Mouse (Mus musculus): Measurements from ENCODE around the gene Aldh8a1.

DNA sequence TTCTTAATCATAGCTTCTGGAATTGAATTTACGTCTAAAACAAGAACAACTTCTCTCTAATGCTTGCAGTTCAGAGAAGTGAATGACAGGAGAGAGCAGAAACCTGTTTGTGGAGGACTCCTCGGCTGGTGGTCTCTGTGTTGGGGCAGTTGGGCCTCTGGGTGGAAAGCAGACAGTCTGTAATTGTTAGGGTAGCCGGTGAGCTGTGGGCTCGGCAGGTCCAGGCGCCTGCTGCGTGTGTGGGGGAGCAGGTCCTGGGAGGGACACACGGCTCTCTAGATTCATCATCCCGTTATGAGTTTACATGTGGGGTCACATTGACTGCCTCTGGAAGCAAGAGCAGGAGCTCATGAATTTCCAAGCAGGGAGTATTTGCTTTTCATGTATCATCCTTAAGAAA, 22.5 kb downstream of the Aldh8a1 start:
- TF ChIP-seq CTCF (IDR thresholded peaks at IDR 0.05; ENCODE audit: low read depth, low read length) (no peak), POLR2A (IDR thresholded peaks at IDR 0.05; ENCODE audit: extremely low read depth, insufficient read depth, low read length) (no peak)
